ENCODE assay signal across 21 mouse cellular contexts in genomic region chr2:29074676-29075075, GRCm38 (mm10). TPM values are rescaled to one million over a fixed set of nuclear protein-coding genes. Genes with fewer than 3 reads are reported as not detected.
"Had no signal": no experiment of that assay in that cellular context is flagged by ENCODE, and none has a peak within 500 bp of the region (broad histone marks: within the 10 kb centered on the region; RNA-seq: fewer than 3 reads in every experiment).

No protein-coding gene starts in this region.

- H3K4me3 ChIP-seq: lung, embryonic 15.5 days; megakaryocyte, embryonic 14.5 days; midbrain, embryonic 13.5 days; midbrain, embryonic 15.5 days; myocyte; neural tube, embryonic 13.5 days; neural tube, embryonic 15.5 days had no signal

- DNase-seq: lung, adult 2 months; lung, postnatal 14 days; lung, postnatal 36 days; retina, postnatal 1 day; right cerebral cortex, adult 18-20 months; right cerebral cortex, postnatal 25 days; right cerebral cortex, postnatal 4 days; spleen, adult 18-20 months; thymus, adult 18-20 months; thymus, postnatal 14 days; thymus, postnatal 36 days had no signal

- H3K9ac ChIP-seq: lung, embryonic 15.5 days; midbrain, embryonic 13.5 days; midbrain, embryonic 15.5 days; neural tube, embryonic 13.5 days; neural tube, embryonic 15.5 days had no signal

- H3K4me1 ChIP-seq: lung, embryonic 15.5 days; megakaryocyte, embryonic 14.5 days; midbrain, embryonic 13.5 days; midbrain, embryonic 15.5 days; neural tube, embryonic 13.5 days; neural tube, embryonic 15.5 days had no signal

- H3K4me2 ChIP-seq: lung, embryonic 15.5 days; midbrain, embryonic 11.5 days; midbrain, embryonic 13.5 days; midbrain, embryonic 15.5 days; neural tube, embryonic 13.5 days; neural tube, embryonic 15.5 days had no signal

- H3K27ac ChIP-seq: lung, embryonic 15.5 days; macrophage; midbrain, embryonic 13.5 days; midbrain, embryonic 15.5 days; neural tube, embryonic 13.5 days; neural tube, embryonic 15.5 days had no signal

- H3K9me3 ChIP-seq: lung, embryonic 15.5 days; megakaryocyte, embryonic 14.5 days; midbrain, embryonic 13.5 days; midbrain, embryonic 15.5 days; neural tube, embryonic 13.5 days; neural tube, embryonic 15.5 days had no signal

- ATAC-seq: lung, postnatal 0 days; midbrain, embryonic 13.5 days; midbrain, embryonic 15.5 days had no signal

- H3K27me3 ChIP-seq: lung, embryonic 15.5 days; megakaryocyte, embryonic 14.5 days; midbrain, embryonic 13.5 days; midbrain, embryonic 15.5 days; neural tube, embryonic 13.5 days; neural tube, embryonic 15.5 days had no signal

RNA-seq across cellular contexts. Expression of gene Cfap77, which starts 19.8 kb away (rescaled TPM):
- polyA plus RNA-seq: macrophage; neural tube, embryonic 13.5 days had no signal
